Mouse (Mus musculus) T-helper 1 cell (primary cell): ENCODE data around the gene Sox9.

Experiments used
- in situ Hi-C: fragments of 300-600 bp; cut with MboI, MseI; formaldehyde crosslinking; loops from one replicate; pipeline ENCODE4 v1.15.1; 2025; ENCODE audit warnings: high pct_unique_total_duplicates

Gene Sox9

DNA sequence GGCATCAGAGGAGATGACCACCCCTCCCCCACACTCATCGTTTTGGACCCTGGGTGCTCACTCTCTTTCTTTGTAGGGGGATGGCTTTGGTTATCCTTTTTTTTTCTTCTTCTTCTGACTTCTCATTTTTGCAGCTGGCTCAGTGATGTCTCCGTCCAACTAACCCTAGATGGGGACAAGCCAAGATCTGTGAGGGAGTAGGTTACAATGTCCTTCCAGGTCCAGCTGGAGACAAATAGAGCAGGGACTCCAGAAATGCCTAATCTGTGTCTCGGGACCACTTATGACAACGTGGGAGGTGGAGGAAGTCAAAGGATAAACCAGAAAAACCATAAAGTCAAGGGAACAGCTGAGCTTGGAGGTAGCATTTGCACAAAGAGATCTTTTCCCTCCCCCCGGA, 14.4 kb downstream of the Sox9 start:
- in situ Hi-C loops = loop anchor here (25.0 kb wide), 1 partner anchor 366 kb away; no protein-coding TSS in a partner anchor

DNA sequence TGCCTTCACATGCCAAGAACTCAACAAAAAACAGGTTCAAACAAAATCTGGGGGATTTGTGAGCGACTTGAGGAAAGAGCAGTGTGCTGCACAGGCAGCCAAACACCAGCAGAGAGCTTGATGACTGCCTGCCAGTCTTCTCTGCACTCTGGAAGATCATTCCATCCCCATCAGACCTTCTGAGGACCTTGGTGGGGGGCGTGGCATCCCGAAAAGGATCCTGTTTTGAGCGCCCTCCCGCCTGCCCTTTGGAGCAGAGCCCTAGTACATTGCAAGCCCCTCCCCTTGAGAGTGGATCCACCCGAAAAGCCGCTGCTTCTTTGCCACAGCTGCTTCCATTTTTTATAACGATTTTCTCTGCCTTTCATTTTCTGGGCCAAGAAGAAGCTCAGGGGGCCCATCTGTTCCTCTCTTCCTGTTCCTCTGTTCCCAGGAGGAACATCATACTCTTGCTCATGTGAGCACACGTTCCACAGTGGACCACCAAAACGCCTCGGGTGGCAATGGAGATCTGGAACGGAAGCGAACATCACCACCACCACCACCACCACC, 16.9 kb downstream of the Sox9 start:
- in situ Hi-C loops = loop anchor here (25.0 kb wide), 1 partner anchor 363 kb away; no protein-coding TSS in a partner anchor

DNA sequence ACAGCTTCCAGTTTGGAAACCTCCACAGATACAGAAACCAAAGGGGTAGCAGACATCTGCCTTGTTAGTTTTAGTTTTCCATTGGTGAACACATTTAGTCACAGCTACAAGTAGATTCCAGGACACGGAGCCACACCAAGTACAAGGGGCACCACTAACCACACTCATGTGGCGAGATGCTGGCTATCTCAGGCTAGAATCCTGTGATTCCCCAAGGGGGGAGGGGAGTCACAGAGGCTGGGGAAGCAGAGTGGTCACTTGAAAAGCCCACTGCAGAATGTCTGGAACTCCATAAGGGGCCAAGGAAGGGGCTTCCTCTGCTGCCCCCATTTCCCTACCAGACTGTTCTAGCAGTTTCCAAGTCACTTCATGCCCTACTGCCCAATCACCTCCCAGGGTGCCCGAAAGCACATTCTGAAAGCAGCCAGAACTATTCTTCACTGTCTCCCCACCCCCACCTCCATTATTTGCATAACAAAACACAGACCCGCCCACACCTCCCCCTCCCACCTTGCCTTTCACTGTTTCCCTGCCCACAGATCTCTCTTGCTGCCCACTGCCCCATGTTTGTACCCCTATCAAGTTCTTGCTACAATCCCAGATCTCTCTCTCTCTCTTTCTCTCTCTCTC, 19.3 kb downstream of the Sox9 start:
- in situ Hi-C loops = no loop called here

DNA sequence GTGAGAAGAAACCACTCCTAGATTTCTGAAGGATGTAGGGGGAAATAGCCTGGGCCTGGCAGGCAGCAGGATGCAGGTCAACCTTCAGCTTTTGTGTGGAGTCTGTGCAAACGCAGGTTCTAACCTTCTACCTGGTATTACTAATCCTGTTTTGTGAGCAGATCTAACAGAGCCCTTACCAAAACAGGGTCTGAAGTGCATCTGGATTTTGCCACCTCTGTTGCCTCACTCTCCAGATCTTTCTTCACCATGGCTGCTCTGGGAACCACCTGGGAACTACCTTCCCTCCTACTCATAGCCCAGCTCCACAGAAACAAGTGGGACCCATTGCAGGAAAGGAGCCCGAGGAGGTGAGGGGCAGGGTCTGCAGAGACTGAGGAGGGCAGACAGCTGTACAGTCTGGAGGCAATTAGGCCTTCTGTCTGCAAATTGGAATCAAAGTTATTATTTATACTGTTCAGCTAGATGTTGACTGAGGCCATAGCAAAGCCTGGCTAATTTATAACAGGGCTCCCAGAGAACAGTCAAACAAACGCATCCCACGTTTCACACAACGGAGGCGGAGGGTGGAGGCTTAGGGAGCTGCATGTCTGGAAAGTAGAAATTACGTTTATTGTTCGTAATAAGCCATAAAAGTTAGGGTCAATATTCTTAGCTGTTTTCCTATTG, 25.9 kb downstream of the Sox9 start:
- in situ Hi-C loops = no loop called here

DNA sequence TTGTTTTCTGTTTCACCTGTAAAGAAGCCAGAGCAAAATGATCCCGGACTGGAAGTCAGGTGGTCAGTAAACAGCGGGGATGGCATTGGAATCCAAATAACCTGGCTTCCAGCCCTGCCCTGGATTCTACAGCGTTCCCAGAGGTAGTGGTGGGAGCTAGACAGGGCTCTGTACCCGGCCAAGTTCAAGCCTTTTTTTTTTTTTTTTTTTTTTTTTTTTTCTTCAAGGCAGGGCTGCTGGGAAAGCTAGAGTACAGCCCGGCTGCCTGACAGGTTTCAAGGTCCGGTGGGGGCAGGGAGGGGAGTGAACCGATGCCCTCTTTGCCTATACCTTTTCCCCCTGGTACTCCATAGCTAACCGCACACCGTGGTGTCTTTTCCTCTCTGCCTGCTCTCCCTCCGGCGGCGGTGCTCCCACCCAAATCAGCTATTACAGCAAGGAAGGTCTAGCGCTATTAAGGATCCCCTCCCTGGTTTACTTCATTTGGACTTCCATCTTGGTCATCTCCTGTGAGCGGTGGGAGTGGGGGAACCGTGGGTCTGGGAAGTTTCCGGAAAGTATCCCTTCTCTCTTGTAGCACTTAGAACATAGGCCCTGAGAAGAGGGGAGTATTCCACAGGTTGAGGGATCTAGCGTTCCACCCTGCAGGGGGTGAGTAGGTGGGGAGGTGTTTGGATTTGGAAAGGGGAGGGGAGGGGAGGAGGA, 28.6 kb downstream of the Sox9 start:
- in situ Hi-C loops = loop anchor here (10.0 kb wide), 1 partner anchor 1056 kb away; no protein-coding TSS in a partner anchor

DNA sequence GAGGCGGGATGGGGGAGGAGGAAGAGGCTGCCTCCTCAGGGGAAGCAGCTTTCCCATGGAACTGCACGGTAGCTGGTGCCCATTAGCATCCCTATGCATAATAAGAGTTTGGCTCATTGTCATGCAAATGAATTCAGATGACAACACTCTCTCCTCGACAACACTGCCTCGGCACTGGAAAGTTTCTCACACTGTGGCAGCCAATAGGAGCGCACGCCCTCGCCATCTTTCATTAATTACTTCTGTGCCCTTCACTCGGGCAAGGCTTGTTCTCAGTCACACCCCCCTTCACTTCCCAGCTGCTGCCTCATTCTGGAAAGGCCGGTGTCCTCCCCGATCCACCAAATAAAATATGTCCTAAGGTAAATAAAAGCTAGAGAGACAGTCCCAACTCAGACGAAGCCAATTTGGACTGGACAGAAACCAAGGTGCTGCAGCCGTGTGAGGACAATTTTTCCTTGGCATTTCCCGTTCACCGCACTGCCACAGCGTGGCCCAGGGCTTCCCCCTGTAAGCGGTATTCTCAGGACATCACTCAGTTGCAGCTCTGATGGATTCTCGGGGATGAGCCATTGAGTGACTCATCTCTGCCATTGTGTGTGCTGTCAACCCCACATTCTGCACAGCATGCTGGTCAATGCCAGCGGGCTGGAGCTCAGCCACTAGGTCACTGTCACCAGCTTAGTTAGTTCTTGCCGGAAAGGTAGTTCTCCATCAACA, 29.3 kb downstream of the Sox9 start:
- in situ Hi-C loops = loop anchor here (10.0 kb wide), 1 partner anchor 1057 kb away; no protein-coding TSS in a partner anchor

GRCm38 (mm10) chr11:112817829-112818650, 36.0 kb downstream of the Sox9 start:
- in situ Hi-C loops = loop anchor here (10.0 kb wide), 1 partner anchor 1063 kb away; no protein-coding TSS in a partner anchor

DNA sequence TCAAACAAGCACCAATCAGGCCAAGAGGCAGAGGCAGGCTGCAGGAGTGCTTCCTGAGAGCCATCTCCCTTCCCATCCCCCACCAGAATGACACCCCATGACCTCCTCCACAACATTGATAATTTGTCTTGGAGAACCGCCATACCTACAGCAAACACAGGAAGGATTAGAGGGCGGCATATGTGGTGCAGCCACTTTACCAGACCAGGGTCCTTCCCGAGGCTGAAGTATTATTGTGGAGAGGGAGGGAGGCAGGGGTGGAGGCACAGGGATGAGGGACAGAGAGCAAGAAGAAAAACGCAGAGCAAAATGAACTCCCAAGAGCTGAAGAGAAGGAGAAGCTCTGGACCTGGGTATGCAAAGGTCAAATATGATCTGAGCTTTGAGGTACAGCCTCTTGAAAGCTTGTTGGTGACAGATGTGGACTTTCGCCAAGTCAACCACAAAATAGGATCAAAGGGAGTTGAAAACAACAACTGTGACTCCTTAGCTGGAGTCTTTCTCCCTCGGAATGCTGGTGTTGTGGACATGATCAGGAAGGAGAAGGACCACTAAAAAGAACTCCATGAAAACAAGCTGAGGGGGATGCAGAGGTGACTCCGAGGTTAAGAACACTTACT, 36.7 kb downstream of the Sox9 start:
- in situ Hi-C loops = loop anchor here (10.0 kb wide), 1 partner anchor 1064 kb away; no protein-coding TSS in a partner anchor

GRCm38 (mm10) chr11:112821536-112821935, 39.5 kb downstream of the Sox9 start:
- in situ Hi-C loops = no loop called here

- in situ Hi-C loops = no loop called here
Observed at GRCm38 (mm10) chr11:112824146-112824545, 42.1 kb downstream of the Sox9 start.

DNA sequence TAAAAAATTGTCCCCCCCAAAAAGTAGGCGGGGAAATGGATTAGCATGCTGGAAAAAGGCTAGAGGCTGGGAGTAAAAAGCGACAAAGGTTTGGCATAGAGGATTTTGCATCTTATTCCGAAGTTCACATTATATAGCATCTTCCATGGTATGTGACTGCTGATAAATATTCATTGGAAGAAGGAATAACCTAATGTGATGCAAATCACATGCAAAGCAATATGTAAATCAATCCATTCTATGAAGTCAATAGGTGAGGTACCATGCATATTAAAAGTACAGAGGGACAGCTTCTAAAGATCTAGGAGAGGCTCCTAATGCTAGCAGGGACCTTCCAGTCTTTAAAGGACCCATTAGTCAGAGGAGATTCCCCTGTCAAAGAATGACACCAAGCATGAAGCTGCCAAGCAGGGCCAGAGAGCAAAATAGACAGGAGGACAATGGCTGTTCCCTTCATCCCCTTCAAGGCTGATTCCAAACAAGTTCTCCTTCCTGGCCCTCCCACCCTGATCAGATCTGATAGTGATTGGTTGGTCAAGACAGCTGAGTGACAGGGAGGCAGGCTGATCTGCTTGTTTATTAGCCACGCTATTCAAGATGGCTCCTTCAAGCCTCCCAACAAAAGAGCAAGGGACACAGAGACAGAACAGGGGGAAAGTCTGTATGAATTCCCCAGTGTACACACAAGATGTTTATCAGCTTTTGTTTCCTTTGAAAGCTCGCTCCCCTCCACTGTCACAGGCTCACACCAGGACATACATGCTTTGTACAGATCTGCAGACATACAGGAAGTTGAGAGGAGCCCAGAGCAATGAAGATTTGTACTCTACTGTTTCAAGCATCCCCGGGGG, 44.4 kb downstream of the Sox9 start:
- in situ Hi-C loops = no loop called here

- in situ Hi-C loops = no loop called here
Observed at GRCm38 (mm10) chr11:112827044-112827347, 45.0 kb downstream of the Sox9 start.

DNA sequence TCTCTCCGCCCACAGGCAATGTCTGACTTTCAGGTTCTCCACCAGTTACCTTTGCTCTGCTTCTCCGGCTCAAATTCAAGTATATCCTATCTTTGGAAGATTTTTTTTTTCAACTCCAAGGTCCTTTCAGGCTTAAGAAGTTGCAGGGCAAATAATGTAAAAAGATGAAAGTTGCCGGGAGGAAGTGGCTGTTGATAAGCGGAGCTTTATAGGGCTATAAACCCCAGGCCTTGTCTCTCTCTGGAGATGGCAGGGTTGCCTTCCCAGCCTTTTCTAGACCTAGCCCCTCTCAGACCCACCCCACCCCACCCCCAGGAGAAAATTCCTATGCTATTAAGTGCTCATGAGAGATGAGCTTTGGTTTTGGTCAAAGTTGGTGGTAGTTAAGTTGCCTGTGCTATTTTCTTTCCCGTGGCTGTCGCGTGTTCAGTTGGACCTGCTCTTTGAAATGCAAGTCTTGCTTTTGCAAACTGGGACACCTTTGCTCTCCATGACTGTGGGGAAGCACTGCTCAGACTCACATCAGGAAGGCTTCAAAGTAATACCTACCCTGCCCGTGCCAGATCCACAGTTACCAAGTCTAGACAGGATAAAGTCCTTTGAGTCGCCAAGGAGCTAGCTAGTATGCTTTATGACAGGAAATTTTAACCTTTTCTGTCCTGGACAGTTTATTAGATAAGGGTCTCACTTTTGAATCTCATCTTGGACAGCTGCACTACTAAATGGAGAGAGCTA, 46.7 kb downstream of the Sox9 start:
- in situ Hi-C loops = no loop called here

DNA sequence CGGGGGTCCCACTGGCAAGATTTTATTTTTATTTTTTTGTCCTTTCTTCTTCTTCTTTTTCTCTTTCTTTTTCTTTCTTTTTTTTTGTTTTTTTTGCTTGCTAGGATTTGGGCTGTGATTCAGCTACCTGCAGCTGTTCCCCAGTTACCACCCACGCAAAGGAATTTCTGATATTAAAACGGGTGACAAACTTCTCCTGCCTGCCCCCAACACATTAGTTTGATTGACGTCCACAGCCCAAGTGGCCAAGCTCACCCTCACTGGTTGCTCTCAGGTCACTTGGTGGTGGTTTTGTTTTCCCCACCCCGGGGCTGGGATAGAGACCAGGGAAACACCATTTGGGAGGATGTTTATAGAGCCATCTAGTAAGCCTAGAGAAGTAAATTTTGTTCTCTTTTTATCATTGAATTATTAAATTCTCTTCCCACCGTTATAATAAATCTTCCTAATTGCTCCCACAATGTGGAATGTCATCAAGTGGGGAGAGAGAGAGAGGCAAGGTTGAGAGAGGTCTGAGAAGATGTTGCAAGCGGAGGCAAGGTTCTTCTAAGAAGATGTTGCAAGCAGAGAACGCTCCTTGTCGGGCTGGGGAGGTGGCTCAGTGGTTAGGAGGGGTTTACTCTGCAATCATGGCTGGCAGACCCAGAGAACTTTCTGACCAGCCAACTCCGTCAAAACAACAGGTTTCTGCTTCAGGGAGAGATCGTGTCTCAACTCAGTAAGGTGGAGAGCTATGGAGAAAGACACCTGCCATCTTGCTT, 52.4 kb downstream of the Sox9 start:
- in situ Hi-C loops = no loop called here

DNA sequence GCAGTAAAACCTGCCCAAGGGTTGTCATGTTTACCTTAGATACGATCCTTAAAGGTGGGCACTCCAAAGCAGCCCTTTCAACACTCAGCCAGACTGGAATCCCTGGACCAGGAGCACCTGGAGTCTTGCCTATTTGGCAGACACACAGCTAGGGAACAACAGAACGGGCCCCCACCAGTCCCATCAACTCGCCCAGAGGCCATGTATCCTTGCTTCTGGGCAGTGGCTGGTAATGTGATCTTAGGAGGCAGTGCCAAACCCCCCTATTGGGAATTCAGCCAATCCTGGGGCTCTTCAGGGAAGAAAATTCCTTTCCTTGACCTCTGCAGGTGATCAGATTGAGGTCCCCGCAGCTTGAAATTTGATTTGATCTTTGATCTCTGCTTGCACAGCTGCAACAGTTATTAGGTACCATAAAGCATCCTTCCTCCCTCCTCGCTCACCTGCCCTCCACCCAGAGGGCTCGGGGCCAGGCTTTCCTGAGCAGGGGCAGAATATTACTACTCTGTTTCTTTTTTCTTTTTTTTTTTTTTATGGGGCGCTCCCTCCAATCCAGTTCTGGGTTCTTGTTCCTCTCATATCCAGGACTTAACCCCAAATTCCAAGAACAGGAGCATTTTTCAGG, 53.6 kb downstream of the Sox9 start:
- in situ Hi-C loops = no loop called here
